Mouse (Mus musculus): ENCODE results near the gene Gpr26. TPM values are rescaled to one million over a fixed set of nuclear protein-coding genes. Genes with fewer than 3 reads are reported as not detected.

Gene Gpr26
- polyA plus RNA-seq, 1 experiment from 2014 or later: not detected

GRCm38 (mm10) chr7:131978609-131979008 is 12.3 kb downstream of the Gpr26 start:
- no peaks in the 10 kb centered on the region for H3K9me3 ChIP-seq
- 63% methylated on average over 11 of the region's 11 CpGs for WGBS
- no peak for ATAC-seq (ENCODE audit: insufficient number of reproducible peaks, insufficient read depth, low FRiP score, low TSS enrichment, low read depth)
- H3K4me3 ChIP-seq (replicated peaks): no peak overlapping the region
- H3K36me3 ChIP-seq: no peaks in the 10 kb centered on the region
- peaks cover 5% of the 10 kb centered on the region for H3K27me3 ChIP-seq
- no peaks in the 10 kb centered on the region for H3K4me1 ChIP-seq (replicated peaks)
- H3K9ac ChIP-seq (replicated peaks): no peak overlapping the region
- no peak overlapping the region for H3K27ac ChIP-seq
- H3K4me2 ChIP-seq: no peak overlapping the region

DNA sequence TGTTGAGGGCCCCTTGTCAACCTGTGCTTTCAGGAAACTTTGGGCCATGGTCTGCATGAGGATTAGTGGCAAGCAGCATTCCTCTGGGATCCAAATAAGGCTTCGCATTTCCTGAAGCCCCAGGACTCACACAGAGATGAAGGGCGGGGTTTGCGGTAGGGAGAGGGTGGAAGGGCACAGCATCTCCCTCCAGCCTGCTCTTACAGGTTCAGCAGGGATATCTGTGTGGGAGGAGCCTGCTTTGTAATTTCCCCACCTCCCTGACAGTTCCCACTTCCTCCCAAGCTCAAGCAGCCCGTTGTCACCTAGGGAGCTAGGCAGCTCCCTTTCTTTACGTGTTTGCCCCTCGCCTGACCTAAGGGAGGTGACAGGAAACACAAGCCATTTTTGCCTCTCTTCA is 22.8 kb downstream of the Gpr26 start:
- WGBS: 26% methylated on average over 6 of the region's 6 CpGs
- Histone ChIP-seq H3K36me3 (no peaks in the 10 kb centered on the region), H3K27me3 (no peaks in the 10 kb centered on the region), H3K4me1 (replicated peaks) (peaks cover 11% of the 10 kb centered on the region; the same call in 1 of the 2 replicates), H3K27ac (no peak overlapping the region), H3K9ac (replicated peaks) (no peak overlapping the region), H3K9me3 (no peaks in the 10 kb centered on the region), H3K4me2 (no peak overlapping the region), H3K4me3 (replicated peaks) (no peak overlapping the region)
- ATAC-seq (ENCODE audit: insufficient number of reproducible peaks, insufficient read depth, low FRiP score, low TSS enrichment, low read depth): no peak

- ATAC-seq (ENCODE audit: insufficient number of reproducible peaks, insufficient read depth, low FRiP score, low TSS enrichment, low read depth): no peak
Observed at GRCm38 (mm10) chr7:131992226-131992625, 26.0 kb downstream of the Gpr26 start.

GRCm38 (mm10) chr7:131992873-131993272 is 26.6 kb downstream of the Gpr26 start:
- Histone ChIP-seq H3K4me3 (replicated peaks) (no peak overlapping the region), H3K36me3 (no peaks in the 10 kb centered on the region), H3K4me2 (no peak overlapping the region), H3K4me1 (replicated peaks) (0 out of 2 replicates have a peak, but pooled peaks cover 3% of the 10 kb centered on the region), H3K27me3 (no peaks in the 10 kb centered on the region), H3K9me3 (no peaks in the 10 kb centered on the region), H3K27ac (no peak overlapping the region), H3K9ac (replicated peaks) (no peak overlapping the region)
- 68% methylated on average over 3 of the region's 3 CpGs for WGBS
- ATAC-seq (ENCODE audit: insufficient number of reproducible peaks, insufficient read depth, low FRiP score, low TSS enrichment, low read depth): no peak

More at GRCm38 (mm10) chr7:131992226-131992625, 26.0 kb downstream of the Gpr26 start:
- no peaks in the 10 kb centered on the region for H3K27me3 ChIP-seq
- whole genome bisulfite sequencing: 64% methylated on average over 1 of the region's 1 CpGs
- no peak overlapping the region for H3K4me3 ChIP-seq (replicated peaks)
- H3K27ac ChIP-seq: no peak overlapping the region
- no peak overlapping the region for H3K4me2 ChIP-seq
- peaks cover 8% of the 10 kb centered on the region; the same call in 1 of the 2 replicates for H3K4me1 ChIP-seq (replicated peaks)
- no peak overlapping the region for H3K9ac ChIP-seq (replicated peaks)
- no peaks in the 10 kb centered on the region for H3K9me3 ChIP-seq
- no peaks in the 10 kb centered on the region for H3K36me3 ChIP-seq

DNA sequence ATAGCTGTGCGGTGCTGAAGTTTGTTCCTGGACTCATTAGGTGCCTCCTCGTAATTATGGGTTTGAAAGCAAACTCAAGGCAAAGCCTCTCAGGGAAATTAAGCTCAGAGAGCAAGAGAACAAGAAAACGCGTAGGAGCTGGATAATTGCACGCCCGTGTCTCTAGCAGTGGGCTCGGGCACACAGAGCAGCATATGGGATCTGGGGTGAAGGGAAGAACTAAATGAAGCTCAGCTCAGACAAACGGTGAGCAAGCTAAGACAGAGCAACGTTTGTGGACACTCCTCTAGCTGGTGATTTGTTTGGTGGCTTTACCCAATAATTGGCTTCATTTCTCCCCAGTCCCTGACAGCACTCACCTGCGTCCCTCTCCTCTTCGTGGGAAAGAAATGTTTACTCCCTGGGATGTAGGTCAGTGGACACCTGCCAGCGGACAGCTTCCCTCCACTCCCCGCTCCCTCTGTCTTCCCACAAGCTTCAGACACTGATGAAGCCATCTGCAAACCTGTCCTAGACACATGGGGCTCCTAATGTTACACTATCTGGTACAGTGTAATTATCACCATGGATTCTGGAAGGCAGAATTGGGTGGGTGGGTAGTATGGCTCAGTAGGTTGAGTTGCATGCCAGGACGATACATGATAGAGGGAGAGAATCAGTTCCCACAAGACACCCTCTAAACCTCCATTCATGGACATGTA is 39.9 kb downstream of the Gpr26 start:
- no peak overlapping the region for H3K4me3 ChIP-seq (replicated peaks)
- 52% methylated on average over 14 of the region's 14 CpGs for WGBS
- H3K4me1 ChIP-seq (replicated peaks): peaks cover 6% of the 10 kb centered on the region
- H3K27me3 ChIP-seq: no peaks in the 10 kb centered on the region
- no peaks in the 10 kb centered on the region for H3K9me3 ChIP-seq
- H3K36me3 ChIP-seq: no peaks in the 10 kb centered on the region
- H3K27ac ChIP-seq: no peak overlapping the region
- no peak overlapping the region for H3K9ac ChIP-seq (replicated peaks)
- H3K4me2 ChIP-seq: no peak overlapping the region
- no peak for ATAC-seq (ENCODE audit: insufficient number of reproducible peaks, insufficient read depth, low FRiP score, low TSS enrichment, low read depth)

DNA sequence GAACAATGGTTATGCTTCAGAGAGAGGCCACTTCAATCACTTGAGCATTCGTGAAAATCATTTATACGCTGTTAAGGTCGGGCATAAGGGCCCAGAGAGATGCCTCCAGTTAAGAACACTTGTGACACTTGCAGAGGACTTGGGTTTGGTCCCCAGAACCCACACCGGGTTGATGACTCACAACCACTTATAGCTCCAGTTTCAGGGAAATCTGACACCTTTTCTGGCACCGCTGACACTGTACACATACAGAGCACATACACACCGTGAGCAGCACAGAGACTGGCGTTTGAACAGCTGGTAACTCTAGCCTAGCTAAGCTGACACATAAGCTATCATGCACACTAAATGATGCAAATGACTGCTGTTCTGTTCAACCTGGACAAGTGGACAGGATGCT is 42.7 kb downstream of the Gpr26 start:
- H3K4me3 ChIP-seq (replicated peaks): no peak overlapping the region
- no peaks in the 10 kb centered on the region for H3K36me3 ChIP-seq
- peaks cover 17% of the 10 kb centered on the region for H3K4me1 ChIP-seq (replicated peaks)
- ATAC-seq (ENCODE audit: insufficient number of reproducible peaks, insufficient read depth, low FRiP score, low TSS enrichment, low read depth): no peak
- no peaks in the 10 kb centered on the region for H3K27me3 ChIP-seq
- no peak overlapping the region for H3K9ac ChIP-seq (replicated peaks)
- no peaks in the 10 kb centered on the region for H3K9me3 ChIP-seq
- H3K4me2 ChIP-seq: no peak overlapping the region
- no peak overlapping the region for H3K27ac ChIP-seq
- WGBS: 50% methylated on average over 7 of the region's 7 CpGs

DNA sequence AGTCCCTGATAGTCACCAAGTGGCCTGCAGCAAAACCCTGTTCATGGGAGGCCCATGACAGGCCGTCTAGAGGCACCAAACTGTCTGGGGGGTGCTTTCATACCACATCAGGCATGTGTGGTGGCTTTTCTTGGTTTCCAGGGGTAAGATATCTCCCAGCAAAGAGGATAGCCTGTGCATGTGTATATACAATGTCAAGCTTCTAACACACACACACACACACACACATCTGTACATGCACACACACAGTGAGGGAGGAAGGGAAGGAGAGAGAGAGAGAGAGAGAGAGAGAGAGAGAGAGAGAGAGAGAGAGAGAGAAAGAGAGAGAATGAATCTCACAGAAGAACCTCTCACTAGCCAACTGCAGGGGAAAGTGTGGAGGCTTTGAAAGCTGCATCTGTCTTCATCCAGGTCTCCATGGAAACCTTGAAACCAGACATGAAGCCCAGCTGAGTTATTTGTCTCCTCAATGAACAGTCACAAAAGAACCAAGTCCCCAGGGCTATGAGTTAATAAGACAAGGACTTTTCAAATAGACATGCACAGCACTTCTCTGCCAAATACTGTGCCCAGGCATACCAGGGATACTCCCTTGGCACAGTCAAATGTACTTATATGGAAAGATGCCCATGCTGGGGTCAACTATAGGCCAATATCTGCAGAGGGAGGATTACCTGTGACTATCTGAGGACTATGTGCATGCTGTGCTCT is 46.9 kb downstream of the Gpr26 start:
- ATAC-seq (ENCODE audit: insufficient number of reproducible peaks, insufficient read depth, low FRiP score, low TSS enrichment, low read depth): no peak
- no peaks in the 10 kb centered on the region for H3K27me3 ChIP-seq
- H3K27ac ChIP-seq: no peak overlapping the region; the same call in 1 of the 2 replicates
- H3K4me3 ChIP-seq (replicated peaks): no peak overlapping the region
- no peaks in the 10 kb centered on the region for H3K9me3 ChIP-seq
- no peak overlapping the region for H3K9ac ChIP-seq (replicated peaks)
- 45% methylated on average over 1 of the region's 1 CpGs for WGBS
- H3K36me3 ChIP-seq: no peaks in the 10 kb centered on the region
- H3K4me1 ChIP-seq (replicated peaks): peaks cover 31% of the 10 kb centered on the region
- no peak overlapping the region for H3K4me2 ChIP-seq

- no peak overlapping the region for H3K4me2 ChIP-seq
- peak overlapping the region; percentile 84; the same call in 1 of the 2 replicates for H3K27ac ChIP-seq
- H3K9me3 ChIP-seq: no peaks in the 10 kb centered on the region
- H3K36me3 ChIP-seq: no peaks in the 10 kb centered on the region
- no peak for ATAC-seq (ENCODE audit: insufficient number of reproducible peaks, insufficient read depth, low FRiP score, low TSS enrichment, low read depth)
- peaks cover 31% of the 10 kb centered on the region for H3K4me1 ChIP-seq (replicated peaks)
- H3K4me3 ChIP-seq (replicated peaks): no peak overlapping the region
- no peak overlapping the region for H3K9ac ChIP-seq (replicated peaks)
- no peaks in the 10 kb centered on the region for H3K27me3 ChIP-seq
- 82% methylated on average over 5 of the region's 5 CpGs for WGBS
Observed at GRCm38 (mm10) chr7:132013970-132014369, 47.7 kb downstream of the Gpr26 start.

GRCm38 (mm10) chr7:132015193-132015592 is 48.9 kb downstream of the Gpr26 start:
- peak; percentile 84 for ATAC-seq (ENCODE audit: insufficient number of reproducible peaks, insufficient read depth, low FRiP score, low TSS enrichment, low read depth)
- 2% methylated on average over 3 of the region's 3 CpGs for WGBS

DNA sequence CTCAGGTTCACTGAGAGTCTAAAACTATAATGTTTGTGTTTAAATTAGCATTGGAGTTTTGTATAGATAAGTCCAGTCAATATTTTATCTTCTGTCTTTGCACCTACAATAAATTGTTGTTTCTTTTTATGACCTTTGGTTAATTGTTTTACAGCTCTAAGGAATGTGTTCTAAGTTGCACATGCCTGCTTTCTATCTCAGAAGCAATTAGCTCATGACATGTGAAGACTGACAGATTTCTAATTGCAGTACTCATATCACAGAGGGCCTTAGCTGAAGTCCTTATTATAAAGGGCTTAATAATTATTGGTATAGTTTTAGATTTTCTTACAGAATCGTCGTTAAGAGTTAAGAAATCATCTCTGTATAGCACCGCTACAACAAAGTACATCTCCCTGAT is 49.7 kb downstream of the Gpr26 start:
- Histone ChIP-seq H3K36me3 (no peaks in the 10 kb centered on the region), H3K4me1 (replicated peaks) (peaks cover 26% of the 10 kb centered on the region), H3K9ac (replicated peaks) (no peak overlapping the region), H3K4me3 (replicated peaks) (no peak overlapping the region), H3K9me3 (no peaks in the 10 kb centered on the region), H3K4me2 (no peak overlapping the region), H3K27me3 (no peaks in the 10 kb centered on the region), H3K27ac (no peak overlapping the region)
- ATAC-seq (ENCODE audit: insufficient number of reproducible peaks, insufficient read depth, low FRiP score, low TSS enrichment, low read depth): no peak
- WGBS: 45% methylated on average over 3 of the region's 3 CpGs

More at GRCm38 (mm10) chr7:132015193-132015592, 48.9 kb downstream of the Gpr26 start:
- H3K4me3 ChIP-seq (replicated peaks): no peak overlapping the region
- peaks cover 26% of the 10 kb centered on the region for H3K4me1 ChIP-seq (replicated peaks)
- no peaks in the 10 kb centered on the region for H3K9me3 ChIP-seq
- no peak overlapping the region for H3K9ac ChIP-seq (replicated peaks)
- peak overlapping the region; percentile 84; the same call in 1 of the 2 replicates for H3K27ac ChIP-seq
- H3K27me3 ChIP-seq: no peaks in the 10 kb centered on the region
- no peak overlapping the region for H3K4me2 ChIP-seq
- H3K36me3 ChIP-seq: no peaks in the 10 kb centered on the region

DNA sequence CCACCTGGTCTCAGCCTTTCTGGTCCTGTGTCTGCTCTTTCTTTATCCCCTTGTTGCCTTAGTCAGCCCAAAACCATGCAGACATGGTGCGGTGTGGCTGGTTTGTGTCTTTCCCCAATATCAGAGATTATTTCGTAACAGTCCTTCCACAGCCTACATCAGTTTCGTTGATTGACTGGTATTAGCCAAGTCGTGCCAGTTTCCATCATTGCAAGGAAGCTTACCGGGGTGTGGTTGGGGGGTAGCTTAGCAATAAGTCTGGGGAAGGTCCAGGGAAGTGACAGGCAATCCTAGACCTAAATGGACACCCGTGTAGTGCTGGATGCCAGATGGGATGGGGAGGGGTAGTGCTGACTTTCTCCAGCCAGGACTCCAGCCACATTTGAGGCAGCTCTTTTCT is 59.3 kb downstream of the Gpr26 start:
- peaks cover 2% of the 10 kb centered on the region; the same call in 1 of the 2 replicates for H3K27me3 ChIP-seq
- H3K27ac ChIP-seq: no peak overlapping the region
- ATAC-seq (ENCODE audit: insufficient number of reproducible peaks, insufficient read depth, low FRiP score, low TSS enrichment, low read depth): no peak
- no peak overlapping the region for H3K4me2 ChIP-seq
- WGBS: 59% methylated on average over 6 of the region's 6 CpGs
- H3K9me3 ChIP-seq: peaks cover 5% of the 10 kb centered on the region; the same call in 1 of the 2 replicates
- H3K4me3 ChIP-seq (replicated peaks): no peak overlapping the region
- H3K9ac ChIP-seq (replicated peaks): no peak overlapping the region
- H3K36me3 ChIP-seq: no peaks in the 10 kb centered on the region
- peaks cover 17% of the 10 kb centered on the region for H3K4me1 ChIP-seq (replicated peaks)

All from limb, embryonic 12.5 days (tissue).